Mouse (Mus musculus) E14TG2a.4 (cell line): Measurements from ENCODE around the gene Vamp5.

Experiments used
- CTCF ChIP-seq: conservative IDR thresholded peaks from 2 replicates; pipeline ENCODE4 v1.5.1; 2014; ENCODE audit warnings: low read length
- POU5F1 ChIP-seq: IDR thresholded peaks from 2 replicates; pipeline ENCODE4 v1.6.1; 2014; ENCODE audit warnings: low read length, borderline replicate concordance

GRCm38 (mm10) chr6:72371571-72371970 lies 8.7 kb downstream of the Vamp5 start:
- TF ChIP-seq CTCF (no peak), POU5F1 (no peak)
